Mouse (Mus musculus): ENCODE data around the gene Usb1.

GRCm38 (mm10) chr8:95313857-95314256 is 18.2 kb upstream of the Usb1 start:
- TF ChIP-seq POLR2A (IDR thresholded peaks at IDR 0.05; ENCODE audit: extremely low read depth, insufficient read depth, low read length) (no peak), CTCF (IDR thresholded peaks at IDR 0.05; ENCODE audit: low read depth, low read length) (no peak)
